Mouse (Mus musculus) ES-E14 (cell line): ENCODE measurements at regions not wholly inside any gene's neighbourhood (a gene's known extent, or its start where the extent isn't known, plus 50 kb on each side); places are given as distances from the start of the nearest gene placed in this dataset.

Experiments
- CHD2 ChIP-seq: IDR thresholded peaks from 2 replicates; pipeline ENCODE4 v1.6.1; 2014; ENCODE audit warnings: mild to moderate bottlenecking, low read depth, low read length, inconsistent platforms
- HCFC1 ChIP-seq: IDR thresholded peaks from 2 replicates; pipeline ENCODE4 v1.6.1; 2012; ENCODE audit warnings: low read length, inconsistent platforms, borderline replicate concordance; ENCODE audit not compliant: insufficient read depth
- MAFK ChIP-seq: IDR thresholded peaks from 2 replicates; pipeline ENCODE4 v1.6.1; 2014; ENCODE audit warnings: mild to moderate bottlenecking, low read depth, low read length, inconsistent platforms; ENCODE audit not compliant: insufficient read depth
- ZC3H11A ChIP-seq: IDR thresholded peaks from 2 replicates; pipeline ENCODE4 v1.6.1; 2012; ENCODE audit warnings: low read depth, mild to moderate bottlenecking, inconsistent platforms, low read length, borderline replicate concordance
- ZNF384 ChIP-seq: IDR thresholded peaks from 2 replicates; pipeline ENCODE4 v1.6.1; 2012; ENCODE audit warnings: low read depth, low read length, inconsistent platforms

DNA sequence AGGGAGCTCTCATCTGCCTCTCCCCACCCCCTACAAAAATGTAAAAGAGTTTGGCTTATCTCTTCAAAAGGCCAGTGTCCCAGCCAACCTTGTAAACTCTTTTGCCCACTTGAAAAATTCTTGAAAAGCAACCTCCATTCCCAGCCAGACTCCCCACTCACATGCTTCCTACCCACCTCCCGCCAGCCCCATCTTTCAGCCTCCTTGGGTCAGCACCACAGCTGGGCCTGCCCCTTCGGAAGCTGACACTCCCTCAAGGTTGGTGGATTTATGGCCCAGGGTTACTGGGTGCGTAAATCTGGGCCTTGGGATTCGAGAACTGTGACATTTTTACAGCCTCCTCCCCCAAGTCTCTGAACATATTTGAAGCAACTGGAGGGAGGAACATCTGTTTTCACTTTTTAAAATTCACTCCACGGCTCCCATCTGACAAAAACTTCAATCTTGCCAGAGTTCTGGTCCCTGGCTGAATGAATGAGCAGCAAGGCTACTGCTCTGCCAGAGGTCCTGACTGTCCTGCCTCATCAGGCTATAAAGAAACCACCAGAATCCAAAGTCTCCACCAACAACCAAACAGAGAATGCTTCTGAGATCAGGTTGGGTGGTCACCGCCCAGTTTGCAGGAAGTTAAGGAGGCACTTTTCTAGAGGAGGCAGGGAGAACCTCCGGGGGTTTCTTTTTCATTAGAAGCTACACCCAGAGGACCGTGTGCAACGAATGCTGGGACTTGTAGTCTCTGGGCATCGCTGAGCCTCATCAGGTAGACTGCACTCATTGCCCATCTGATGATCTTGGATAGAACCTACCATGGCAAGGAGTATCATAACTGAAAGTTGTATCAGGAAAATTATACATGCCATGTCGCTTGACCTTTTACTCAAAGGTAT lies 147.3 kb downstream of the Ly86 start:
- no peak for TF ChIP-seq CHD2
- TF ChIP-seq ZNF384: no peak
- no peak for TF ChIP-seq MAFK
- TF ChIP-seq HCFC1: 0 out of 2 replicates have a peak, but pooled peaks have one; percentile 28
- no peak for TF ChIP-seq ZC3H11A
